Mouse (Mus musculus) spleen, postnatal 36 days (tissue): Measurements from ENCODE around the gene Hs2st1.

Experiments used
- DNase-seq, 2 experiments: peaks; one replicate each; pipeline ENCODE4 v3.0.0; 2022; ENCODE audit warnings: low spot score in 2 of 2, mixed read lengths in 1 of 2

Hs2st1 gene

DNA sequence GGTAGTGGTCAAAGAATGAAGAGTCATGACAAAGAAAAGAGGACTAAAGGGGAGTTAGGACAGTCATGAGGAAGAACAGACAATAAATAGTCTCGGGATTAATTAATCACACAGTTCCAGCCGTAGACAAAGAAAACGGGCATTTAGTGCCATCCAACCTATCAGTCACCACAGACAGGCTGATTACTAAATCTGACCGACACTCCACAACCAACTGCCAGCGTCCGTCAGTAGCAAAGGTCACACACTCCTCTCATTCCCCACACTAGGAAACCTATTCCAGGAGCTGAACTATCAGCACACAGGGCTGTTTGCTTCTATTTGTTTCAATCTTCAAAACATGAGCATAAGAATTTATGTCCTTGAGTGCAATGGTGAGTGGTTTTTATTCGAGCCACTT is 16.0 kb downstream of the Hs2st1 start:
- no peak for DNase-seq

DNA sequence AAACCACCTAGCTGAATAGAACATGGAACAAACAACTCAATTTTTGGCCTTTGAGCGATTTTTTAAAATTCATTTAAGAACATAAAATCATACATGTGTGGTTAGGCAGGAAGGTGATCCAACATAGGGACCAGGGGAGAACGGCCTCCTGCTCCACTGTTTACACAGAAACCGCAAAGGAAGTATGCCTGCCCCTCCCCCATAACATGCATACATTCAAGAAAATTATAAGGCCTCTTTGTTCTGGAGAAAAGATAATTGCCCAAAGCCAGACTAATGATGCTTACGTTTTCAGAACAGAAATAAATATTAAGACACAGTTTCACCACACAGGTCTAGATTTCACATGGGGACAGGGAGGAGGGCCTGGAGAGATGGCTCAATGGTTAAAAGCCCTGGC is 18.6 kb downstream of the Hs2st1 start:
- DNase-seq = no peak

DNA sequence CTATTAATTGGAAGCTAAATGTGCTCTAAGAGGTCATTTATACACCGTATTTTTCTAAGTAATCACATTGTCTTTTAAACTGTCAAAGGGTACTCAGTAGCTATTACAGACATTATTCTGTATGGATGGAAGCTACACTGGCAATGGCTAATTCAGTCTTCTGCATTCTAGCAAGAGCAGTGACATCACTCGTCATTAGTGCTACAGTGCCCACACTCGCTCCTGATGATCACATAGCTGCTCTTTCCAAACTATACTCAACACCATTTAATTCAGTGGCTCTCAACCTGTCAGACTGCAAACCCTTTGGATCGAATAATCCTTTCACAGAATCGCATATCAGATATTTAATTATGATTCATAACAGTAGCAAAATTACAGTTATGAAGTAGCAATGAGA is 19.3 kb downstream of the Hs2st1 start:
- no peak for DNase-seq

DNA sequence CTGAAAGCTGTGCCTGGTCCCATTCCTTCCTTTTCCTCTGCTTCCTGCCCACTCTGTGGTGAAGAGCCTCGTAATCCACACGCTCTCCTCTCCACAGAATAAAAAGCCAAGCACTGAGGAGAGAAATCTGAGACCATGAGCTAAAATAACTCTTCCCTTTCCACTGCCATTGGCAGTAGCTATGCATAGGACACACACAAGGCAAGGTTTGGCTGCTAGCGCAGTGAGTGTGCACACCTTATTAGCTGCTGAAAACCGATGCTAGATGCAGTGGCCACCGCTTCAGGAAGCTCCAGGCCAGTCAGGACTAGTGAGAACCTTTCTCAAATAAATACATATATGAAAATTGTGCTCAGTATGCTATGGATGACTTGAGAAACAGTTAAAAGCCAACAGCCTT is 19.9 kb downstream of the Hs2st1 start:
- no peak for DNase-seq

DNA sequence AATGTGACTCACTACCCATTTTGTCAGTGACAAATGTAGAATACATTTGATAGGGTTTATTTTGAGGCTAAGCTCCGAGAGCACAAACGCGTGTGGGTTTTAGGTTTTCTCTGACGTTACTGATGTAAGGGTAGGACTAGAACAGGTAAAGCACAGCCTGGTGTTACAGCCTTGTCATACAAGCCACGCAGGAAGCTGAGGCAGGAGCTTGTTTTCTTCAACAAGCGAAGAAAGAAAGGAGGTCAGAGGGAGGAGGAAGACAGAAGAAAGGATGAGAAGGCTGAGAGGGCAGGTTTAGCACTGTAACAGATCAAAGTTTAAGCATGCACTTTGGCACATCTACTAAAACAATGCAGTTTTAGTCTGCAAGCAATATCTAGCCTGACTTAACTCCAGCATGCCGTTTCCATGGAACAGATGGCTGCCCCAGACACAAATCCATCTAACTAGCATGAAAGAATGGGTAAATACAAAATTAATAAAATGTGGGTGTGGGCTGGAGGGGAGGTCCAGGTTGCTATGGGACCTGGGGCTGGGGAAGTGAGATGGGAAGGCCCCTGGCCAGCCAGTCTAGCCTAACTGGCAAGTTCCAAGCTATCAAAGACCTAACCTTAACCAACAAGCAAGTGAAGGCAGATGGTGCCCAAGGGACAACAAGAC is 21.7 kb downstream of the Hs2st1 start:
- DNase-seq = no peak

DNA sequence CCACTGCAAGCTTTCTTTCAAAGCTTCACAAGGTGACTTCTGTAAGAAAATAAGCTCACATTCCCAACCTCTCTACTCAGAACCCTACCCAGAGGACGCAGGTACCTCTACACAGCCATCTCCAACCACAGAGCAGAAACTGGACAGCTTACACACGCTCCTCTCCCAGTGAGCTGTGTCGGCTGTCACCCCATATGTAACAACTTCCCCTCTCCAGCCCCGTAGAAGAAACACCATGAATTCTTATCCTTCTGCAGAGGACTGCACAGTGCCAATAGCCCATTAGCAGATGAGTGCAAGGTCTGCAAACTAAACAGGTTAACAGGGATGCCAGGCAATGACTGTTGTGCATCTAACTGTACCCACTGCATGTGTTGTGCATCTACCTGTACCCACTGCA is 23.5 kb downstream of the Hs2st1 start:
- no peak for DNase-seq

DNA sequence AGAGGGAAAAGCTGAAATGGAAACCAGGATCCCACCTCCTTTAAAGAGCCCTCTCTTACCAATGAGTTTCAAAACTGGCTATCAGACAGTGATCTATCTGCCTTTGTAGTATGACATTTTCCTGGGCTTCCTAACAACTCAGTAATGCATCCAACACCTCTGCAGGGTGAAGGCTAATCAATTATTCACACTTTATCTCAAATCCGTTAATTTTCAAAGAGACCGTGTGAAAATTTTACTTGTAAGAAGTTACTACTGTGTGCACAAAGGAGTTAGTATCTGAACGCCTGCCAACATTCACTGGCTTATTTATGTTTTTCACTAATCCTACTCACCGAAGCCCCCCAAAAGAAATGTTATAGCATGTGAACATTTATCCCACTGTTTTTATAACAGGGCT is 24.1 kb downstream of the Hs2st1 start:
- DNase-seq = no peak

DNA sequence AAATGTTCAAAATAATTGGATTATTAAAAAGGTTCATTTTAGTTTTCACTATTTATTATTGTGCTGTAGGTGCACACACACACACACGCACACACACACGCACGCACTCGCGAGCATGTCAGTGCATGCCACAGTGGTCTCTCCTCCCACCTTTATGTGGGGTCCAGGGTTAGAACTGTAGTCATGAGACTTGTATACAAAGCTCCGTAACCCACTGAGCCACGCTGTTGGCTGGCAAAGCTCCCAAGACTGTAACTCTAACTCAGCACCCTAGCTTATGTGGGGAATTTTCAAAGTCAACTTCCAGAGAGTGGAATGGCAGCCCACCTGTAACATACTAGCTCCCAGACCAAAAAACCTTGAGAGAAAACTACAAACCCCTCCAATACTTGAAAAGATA is 24.8 kb downstream of the Hs2st1 start:
- DNase-seq = no peak

DNA sequence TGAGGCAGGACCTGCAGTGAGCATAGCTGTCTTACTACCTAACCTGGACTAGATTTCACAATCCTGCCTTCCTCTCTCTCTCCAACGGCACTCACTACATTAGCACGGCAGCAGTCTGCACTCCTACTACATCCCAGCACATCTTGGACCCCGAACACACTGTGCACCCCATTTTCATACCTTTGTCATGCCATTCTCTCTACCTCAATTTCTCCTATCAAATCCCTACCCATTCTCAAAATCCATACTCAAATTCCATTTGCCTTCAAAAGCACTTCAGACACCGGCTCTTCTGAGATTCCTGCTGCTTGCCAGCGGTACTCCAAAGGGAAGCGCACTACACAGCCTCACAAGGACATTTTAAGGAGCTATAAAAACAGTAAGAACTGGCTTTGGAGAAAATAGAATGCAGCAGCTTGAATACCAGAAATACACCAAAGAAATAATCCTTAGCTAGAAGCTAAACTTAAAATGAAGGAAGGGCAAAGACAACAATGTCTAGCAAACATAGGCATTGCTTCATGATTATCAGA is 28.0 kb downstream of the Hs2st1 start:
- DNase-seq = no peak

DNA sequence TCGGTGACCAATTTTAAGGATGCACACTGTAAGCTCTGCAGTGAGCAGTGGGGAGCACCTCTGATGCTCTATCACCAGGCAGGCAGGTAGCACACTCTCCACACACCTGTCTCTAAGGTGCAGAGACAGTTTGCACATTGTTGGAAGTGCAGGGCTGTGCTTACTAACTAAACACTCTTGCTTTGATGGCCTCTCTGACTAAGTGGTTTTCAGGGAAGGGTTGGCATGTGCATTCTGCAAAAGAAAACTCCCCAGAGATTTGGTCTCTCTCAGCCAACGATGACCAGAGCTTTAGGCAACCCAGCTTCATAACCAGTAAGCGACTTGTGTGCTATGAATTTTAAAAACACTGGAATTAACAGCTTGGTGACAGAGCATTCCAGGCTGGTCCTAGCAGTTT is 29.2 kb downstream of the Hs2st1 start:
- DNase-seq = no peak

DNA sequence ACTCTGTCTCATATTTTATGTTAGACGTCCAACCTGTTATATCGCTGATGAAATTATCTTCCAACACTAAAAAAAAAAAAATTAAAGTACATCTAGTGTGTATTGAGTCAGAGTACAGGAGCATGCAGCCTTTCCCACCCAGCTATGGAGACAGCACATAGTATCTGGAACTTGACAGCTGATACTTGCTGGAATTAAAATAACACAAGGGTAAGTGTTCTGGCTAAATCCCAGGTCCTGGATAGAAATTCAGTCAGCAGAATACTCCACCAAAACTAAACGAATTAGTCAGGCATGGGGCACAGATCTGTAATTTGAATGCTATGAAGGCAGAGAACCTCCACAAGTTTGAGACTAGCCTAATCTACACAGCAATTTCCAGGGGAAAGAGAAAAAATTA is 30.9 kb downstream of the Hs2st1 start:
- no peak for DNase-seq

DNA sequence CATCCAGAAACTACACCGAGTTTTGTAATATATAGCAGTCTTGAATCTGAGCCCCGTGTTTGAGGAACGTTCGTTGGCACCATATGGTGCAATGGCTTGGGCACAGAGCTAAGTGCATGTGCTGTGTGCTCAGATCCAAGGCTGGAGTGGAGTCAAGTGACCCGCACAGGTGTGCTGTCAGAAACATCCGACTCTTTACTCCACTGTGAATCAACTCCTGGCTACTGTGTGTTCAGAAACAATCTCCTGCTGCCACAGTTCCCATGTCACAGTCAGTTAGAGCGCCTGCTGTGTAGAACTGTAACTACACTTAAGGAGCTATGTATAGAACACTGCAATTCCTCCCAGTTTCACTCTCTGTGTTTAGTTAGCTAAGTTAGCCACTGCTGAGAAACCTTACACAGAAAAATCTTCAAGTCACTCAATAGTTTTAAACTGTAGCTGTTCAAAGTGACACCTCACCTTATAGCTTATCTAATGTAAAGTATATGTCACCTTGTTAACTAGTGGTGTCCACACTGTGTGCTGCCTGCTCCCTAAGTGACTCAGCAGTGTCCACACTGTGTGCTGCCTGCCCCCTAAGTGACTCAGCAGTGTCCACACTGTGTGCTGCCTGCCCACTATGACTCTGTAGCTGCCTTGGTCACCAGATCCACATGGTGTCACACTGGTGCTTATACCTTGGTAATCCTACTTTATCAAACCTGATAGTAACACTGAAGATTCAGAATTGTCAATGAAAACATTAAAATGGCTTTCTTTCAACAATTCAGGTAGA is 32.7 kb downstream of the Hs2st1 start:
- no peak for DNase-seq

DNA sequence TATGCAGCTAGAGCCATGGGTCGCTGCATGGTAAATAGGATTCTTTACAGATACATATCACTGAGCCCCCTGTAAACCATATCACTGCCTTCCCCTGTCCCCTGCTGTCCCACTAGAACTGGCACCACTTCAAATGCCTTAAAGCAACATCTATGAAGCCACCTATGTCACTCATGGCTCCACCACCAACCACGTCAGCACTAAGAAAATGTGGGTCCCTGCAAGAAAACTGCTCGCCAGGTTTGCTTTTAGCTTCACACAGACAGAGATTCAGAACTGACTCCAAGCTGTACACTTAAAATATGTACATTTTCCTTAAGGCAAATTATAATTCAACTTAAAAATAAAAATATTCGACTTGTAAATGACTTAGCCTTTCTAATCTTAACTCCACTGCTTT is 34.9 kb downstream of the Hs2st1 start:
- DNase-seq = no peak

DNA sequence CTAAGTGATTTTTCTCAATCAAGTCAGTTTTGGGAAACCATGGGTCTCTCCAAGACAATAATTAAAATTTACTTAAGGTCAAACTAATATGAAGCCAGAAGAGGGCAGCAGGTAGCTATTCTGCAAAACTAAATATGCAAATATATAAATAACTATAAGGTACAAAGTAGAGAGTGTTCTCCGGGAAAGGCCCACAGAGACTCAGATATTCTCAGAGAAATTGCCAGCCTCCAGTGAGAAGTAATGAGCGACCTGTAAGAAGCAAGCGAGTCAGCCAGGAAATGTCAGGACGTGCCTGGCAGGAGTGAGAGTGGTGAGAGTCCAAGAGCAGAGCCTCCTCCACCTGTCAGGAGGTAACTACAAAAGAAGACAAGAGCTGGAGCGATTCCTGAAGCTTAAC is 39.0 kb downstream of the Hs2st1 start:
- DNase-seq = peak in 1 of 2 experiments; percentile 6

DNA sequence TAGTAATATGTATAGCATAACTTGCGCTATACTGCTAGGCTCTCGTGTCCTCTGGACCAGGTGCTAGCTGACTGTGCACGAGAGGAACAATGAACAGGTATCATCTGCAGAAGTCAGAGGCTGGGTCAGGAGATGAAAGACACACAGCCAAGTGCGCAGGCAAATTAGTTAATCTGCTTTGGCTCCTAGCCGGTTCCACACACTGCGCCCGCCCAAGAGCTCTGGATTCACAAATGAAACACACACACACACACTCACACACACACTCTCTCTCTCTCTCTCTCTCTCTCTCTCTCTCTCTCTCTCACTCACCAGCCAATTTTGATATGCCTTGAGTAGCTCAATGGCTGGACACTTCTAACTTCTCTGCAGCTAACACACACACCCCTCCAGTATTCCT is 42.1 kb downstream of the Hs2st1 start:
- no peak for DNase-seq

DNA sequence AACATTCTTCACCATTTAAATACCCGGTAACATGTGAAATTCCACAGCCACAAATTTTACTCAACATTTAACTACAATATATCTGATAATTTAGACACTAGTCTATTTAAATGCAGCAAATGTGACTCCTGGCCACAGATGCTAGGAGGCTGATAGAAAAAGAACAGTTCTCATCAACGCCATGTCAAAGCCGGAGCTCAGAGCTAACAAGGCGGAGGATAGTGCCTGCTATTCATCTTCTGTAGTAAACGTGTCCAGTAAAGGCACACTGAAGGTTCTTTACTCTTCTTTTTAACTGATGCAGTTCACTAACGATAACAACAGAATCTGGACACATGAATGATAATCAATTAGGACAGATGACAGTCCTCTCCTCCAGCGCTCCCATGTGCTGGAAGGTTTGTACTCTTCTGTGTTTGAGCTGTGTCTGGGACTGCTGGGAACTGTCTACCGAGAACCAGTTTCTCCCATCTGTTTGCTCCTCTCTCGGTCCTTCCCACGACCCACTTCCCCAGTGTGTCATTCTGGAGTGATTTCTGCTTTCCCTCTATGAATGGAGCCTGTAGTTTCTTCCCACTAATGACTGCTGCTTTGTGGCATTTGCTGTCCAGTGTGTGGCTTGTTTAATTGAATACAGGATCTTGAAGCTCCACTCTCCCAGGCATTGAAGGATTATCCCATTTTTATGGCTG is 50.3 kb downstream of the Hs2st1 start:
- no peak for DNase-seq

DNA sequence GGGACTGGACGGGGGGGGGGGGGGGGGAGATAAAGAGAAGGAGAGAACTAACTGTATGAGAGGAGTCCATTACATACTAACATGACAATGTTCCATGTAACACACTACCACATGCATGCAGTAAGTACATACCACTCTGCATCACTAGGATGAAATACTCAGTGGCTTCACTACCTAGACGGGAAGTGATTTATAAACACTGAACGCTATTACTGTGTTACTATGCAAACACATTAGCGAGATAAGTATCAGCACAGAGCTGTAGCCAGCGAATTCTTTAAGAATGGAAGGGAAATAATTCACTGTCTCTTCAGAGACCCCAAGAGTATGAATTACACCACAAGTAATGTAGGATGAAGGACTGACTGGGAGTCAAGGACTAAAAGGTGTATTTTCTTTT is 51.1 kb downstream of the Hs2st1 start:
- no peak for DNase-seq

DNA sequence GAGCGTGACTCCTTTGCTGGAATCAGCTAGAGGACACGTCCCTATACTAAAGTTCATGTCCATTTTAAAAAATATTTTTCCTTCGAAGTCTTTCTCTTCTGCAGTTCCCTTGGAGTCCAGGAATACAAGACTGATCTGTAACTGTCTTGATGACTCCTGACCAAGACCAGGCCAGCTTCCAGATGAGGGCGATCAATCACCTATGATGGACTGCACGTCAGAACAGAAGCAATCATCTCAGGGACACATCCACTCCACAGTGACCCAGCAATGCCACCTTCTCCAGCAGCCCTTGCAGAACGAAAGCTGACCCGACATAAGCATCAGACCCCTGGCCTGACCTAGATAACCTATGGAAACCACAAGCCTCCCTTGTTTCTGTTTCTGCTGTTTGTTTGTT is 54.7 kb downstream of the Hs2st1 start:
- no peak for DNase-seq

DNA sequence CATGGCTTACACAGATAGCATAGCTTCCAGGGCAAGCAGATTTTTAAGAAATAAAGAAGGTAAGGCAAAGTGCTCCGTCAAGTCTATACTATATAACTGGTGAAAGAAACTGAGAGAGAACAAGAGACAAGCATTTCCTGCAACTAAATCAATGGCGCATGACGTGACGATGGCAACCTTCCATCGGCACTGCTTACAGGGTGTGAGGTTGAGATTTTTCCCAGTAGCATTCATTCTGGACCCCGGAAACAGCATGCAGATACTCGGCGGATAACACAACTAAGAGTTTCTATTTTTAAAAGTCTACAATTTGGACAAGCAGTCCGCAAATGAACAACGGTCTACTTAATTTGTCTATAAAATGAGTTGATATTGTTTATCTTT is 55.9 kb downstream of the Hs2st1 start:
- no peak for DNase-seq

DNA sequence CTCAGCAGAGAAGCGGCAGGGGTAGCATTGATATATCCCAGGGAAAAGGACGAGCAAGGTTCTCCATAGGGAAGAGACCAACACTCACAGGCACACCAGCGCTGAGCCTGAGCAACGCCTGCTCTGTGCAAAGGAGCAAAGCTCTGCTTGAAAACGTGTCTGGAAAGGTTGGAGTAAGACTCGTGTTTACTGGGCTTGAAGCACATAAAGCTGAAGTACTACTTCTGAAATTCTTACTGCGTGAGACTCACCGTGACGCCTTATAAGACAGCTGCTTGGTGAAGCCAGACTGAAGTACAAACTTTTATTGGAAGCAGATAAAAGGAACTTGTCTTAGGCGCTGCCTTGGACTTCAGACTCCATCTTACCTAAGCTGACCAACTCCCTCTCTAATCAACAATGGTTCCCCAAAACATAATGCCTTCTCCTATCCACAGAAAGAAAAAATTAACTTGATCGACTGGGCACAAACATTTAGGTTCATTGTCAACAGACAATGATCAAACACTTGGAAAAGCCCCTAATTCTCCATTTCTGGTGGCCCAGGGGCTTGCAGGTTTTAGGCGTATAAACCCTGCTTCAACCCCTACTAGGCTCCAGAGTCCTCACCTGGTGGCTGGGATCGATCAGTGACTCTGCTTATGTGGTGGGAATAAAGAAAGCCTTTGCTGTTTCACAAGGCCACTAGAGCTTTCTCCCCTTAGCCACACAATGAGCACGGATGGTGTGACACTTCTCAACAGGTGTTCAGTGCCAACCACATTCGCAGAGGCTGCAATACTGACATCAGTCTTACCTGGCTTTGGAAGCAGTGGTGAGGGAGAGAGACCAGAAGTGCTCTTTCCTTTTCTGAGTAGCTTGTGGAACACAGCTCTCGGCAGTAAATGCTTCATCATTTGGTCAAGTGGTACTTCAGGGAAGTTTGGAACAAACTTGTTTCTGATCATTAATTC is 56.5 kb downstream of the Hs2st1 start:
- DNase-seq = no peak

DNA sequence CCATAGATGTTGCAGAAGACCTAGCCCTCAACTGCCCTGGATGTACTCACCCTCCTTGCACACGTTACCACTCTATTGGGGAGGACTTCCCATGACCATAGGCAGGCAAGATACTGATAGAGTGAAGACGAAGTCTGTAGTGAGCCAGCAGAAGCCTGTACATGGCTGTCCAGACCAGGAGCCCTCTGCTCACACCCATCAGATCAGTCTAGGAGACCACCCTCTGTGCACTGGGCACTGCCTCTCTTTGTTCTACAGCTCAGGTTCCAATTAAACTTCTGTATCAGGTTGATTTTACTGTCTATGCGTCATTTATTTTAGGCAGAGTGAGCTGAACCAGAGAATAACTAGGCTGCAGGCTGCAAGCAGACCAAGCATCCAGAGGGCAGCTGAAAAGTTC is 59.3 kb downstream of the Hs2st1 start:
- DNase-seq = no peak

DNA sequence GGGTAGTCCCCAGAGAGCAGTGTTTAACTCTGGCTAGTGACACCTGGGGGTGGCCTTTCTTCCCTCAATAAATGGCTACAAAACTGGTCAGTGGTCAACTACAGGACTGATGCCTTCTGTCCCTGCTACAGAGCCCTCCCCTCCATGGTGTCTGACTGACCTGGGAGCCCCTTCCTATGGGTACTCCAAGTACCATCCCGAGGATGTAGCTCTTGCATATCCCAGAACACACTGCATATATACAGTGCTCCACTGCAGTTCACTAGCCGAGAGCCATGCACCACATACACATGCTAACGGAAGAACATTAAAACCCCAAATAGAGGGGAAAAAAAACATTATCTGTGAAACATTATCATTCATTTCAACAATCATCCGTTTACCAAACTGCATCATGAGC is 61.6 kb downstream of the Hs2st1 start:
- DNase-seq = no peak
